Mouse (Mus musculus) stomach, postnatal 0 days (tissue): ENCODE data around the gene Mrpl52. TPM values are rescaled to one million over a fixed set of nuclear protein-coding genes. Genes with fewer than 3 reads are reported as not detected.

Source experiments
- ATAC-seq: fragments of 200-750 bp; cut with Nextera tagmentation; 2 replicates; pipeline ENCODE4 v1.8.0; 2017; ENCODE audit not compliant: low FRiP score, low TSS enrichment
- DNase-seq: peaks from one replicate; pipeline ENCODE4 v3.0.0-alpha.2; 2016; ENCODE audit warnings: low spot score
- H3K27ac ChIP-seq: fragments of 300-500 bp; sonication (generic); replicated peaks from 2 replicates; pipeline ENCODE4 v1.5.1; 2014; ENCODE audit warnings: mild to moderate bottlenecking, control low read depth
- H3K27me3 ChIP-seq: fragments of 300-500 bp; sonication (generic); 2 replicates; pipeline ENCODE4 v1.6.1; 2014; ENCODE audit warnings: low read length; ENCODE audit not compliant: control insufficient read depth, insufficient read depth
- H3K36me3 ChIP-seq: fragments of 300-500 bp; sonication (generic); 2 replicates; pipeline ENCODE4 v1.6.1; 2014; ENCODE audit warnings: low read length, mixed read lengths; ENCODE audit not compliant: control insufficient read depth, insufficient read depth
- H3K4me1 ChIP-seq: fragments of 300-500 bp; sonication (generic); replicated peaks from 2 replicates; pipeline ENCODE4 v1.6.1; 2014; ENCODE audit warnings: antibody characterized with exemption; ENCODE audit not compliant: control insufficient read depth, insufficient read depth
- H3K4me2 ChIP-seq: fragments of 300-500 bp; sonication (generic); replicated peaks from 2 replicates; pipeline ENCODE4 v1.6.1; 2014; ENCODE audit warnings: low read depth, mild to moderate bottlenecking, control low read depth, moderate library complexity
- H3K4me3 ChIP-seq: fragments of 300-500 bp; sonication (generic); 2 replicates; pipeline ENCODE4 v1.5.1; 2014; ENCODE audit warnings: low read depth, low read length, control low read depth
- H3K9ac ChIP-seq: fragments of 300-500 bp; sonication (generic); 2 replicates; pipeline ENCODE4 v1.6.1; 2014; ENCODE audit warnings: mild to moderate bottlenecking, low read length, control low read depth, mixed read lengths
- H3K9me3 ChIP-seq: fragments of 300-500 bp; sonication (generic); 2 replicates; pipeline ENCODE4 v1.6.1; 2016; ENCODE audit warnings: low read length; ENCODE audit not compliant: control insufficient read depth
- CTCF ChIP-seq: IDR thresholded peaks from 2 replicates; pipeline ENCODE4 v1.5.1; 2016; ENCODE audit warnings: antibody characterized with exemption, low read depth, mild to moderate bottlenecking, moderate library complexity
- EP300 ChIP-seq: optimal IDR thresholded peaks from 2 replicates; pipeline ENCODE3; 2016; ENCODE audit warnings: antibody characterized with exemption
- WGBS: fragments of 180-500 bp; shearing (Covaris S2); extraction: QIAGEN DNeasy Blood & Tissue Kit; methylation state at CpG from one replicate; pipeline ENCODE4 v1.1.7; 2014; 5-methylcytosine and 5-hydroxymethylcytosine counted together
- polyA plus RNA-seq: library from polyadenylated mRNA; unstranded; fragments of >200 nt; fragmentation: Nextera tagmentation; extraction: Ambion mirVana; gene quantifications from 2 replicates; pipeline ENCODE4 v1.2.1, GENCODE M21; 2015

The Mrpl52 gene
- polyA plus RNA-seq, 1 experiment from 2014 or later: 339 TPM

DNA sequence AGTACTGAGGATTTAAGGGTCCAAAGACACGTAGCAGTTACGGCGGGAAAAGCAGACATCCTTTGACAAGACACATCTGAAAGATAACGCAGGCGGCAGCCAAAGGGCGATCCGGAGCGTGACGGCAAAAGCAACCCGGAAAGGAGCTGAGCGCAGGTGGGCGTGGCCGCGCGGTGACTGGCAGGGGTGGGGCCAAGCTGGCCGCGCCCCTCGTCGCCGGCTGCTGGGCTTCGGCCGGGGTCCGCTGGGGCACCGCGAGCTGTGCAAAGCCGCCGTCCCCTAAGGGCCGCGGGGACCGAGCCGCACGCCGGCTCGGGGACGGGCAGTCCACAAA is 37.2 kb downstream of the Mrpl52 start, which contains the start of gene Lrp10:
TSS of gene Lrp10 (plus strand) at position 179 of the 334 bp plus-strand sequence.
- H3K27me3 ChIP-seq: no peaks in the 10 kb centered on the region
- H3K4me1 ChIP-seq: no peaks in the 10 kb centered on the region; the same call in 1 of the 2 replicates
- 0% methylated on average over 30 of the region's 35 CpGs for WGBS

GRCm38 (mm10) chr14:54464293-54465005 is 37.7 kb downstream of the Mrpl52 start:
- ATAC-seq (peak; percentile 83), DNase-seq (peak; percentile 84)
- H3K27me3 ChIP-seq: no peaks in the 10 kb centered on the region
- WGBS: 1% methylated on average over 40 of the region's 57 CpGs
- no peaks in the 10 kb centered on the region; the same call in 1 of the 2 replicates for H3K4me1 ChIP-seq
- no peaks in the 10 kb centered on the region for H3K9me3 ChIP-seq
- peak overlapping the region; percentile 92 for H3K9ac ChIP-seq
- H3K36me3 ChIP-seq: peaks cover 21% of the 10 kb centered on the region
- peak overlapping the region; percentile 92 for H3K4me3 ChIP-seq
- H3K27ac ChIP-seq: peak overlapping the region; percentile 95
- H3K4me2 ChIP-seq: peak overlapping the region; percentile 84
- TF ChIP-seq CTCF (peak; percentile 80), EP300 (no peak)

More for the DNA sequence above, 37.2 kb downstream of the Mrpl52 start, which contains the start of gene Lrp10:
- peaks cover 16% of the 10 kb centered on the region for H3K36me3 ChIP-seq
- peak within 1 kb of the TSS; percentile 92 for H3K4me3 ChIP-seq
- ATAC-seq (peak; percentile 85), DNase-seq (peak; percentile 92)
- peak within 1 kb of the TSS; percentile 84 for H3K4me2 ChIP-seq
- H3K9me3 ChIP-seq: no peaks in the 10 kb centered on the region
- H3K27ac ChIP-seq: peak within 1 kb of the TSS; percentile 95
- TF ChIP-seq EP300 (no peak), CTCF (no peak)
- peak within 1 kb of the TSS; percentile 92 for H3K9ac ChIP-seq

DNA sequence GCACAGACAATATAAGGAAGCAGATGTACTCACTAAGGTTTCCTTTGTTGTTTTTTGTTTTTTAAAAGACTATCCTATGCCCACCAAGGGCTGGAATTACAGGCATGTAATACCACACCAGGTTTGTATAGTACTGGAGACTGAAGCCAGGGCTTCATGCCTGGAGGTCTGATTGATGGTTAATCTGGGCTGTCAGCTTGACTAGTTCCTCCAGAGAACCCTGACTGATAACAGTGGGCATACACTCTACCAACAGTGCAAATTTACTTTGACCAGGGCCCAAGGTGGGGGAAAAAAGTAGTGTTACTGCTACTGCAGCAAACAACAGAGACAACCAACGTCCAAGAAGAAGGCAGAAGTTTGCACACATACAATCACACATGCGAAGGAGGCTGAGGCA is 44.8 kb downstream of the Mrpl52 start:
- no peak overlapping the region for H3K27ac ChIP-seq
- no peak for TF ChIP-seq CTCF
- TF ChIP-seq EP300: no peak
- H3K9ac ChIP-seq: no peak overlapping the region
- no peaks in the 10 kb centered on the region for H3K9me3 ChIP-seq
- H3K36me3 ChIP-seq: peaks cover 29% of the 10 kb centered on the region
- no peak for DNase-seq
- H3K4me2 ChIP-seq: no peak overlapping the region
- H3K27me3 ChIP-seq: no peaks in the 10 kb centered on the region
- no peak for ATAC-seq
- WGBS: 83% methylated on average over 2 of the region's 2 CpGs
- H3K4me1 ChIP-seq: 0 out of 2 replicates have a peak, but pooled peaks cover 4% of the 10 kb centered on the region
- H3K4me3 ChIP-seq: no peak overlapping the region

GRCm38 (mm10) chr14:54472671-54473070 is 46.0 kb downstream of the Mrpl52 start:
- no peak for ATAC-seq

DNA sequence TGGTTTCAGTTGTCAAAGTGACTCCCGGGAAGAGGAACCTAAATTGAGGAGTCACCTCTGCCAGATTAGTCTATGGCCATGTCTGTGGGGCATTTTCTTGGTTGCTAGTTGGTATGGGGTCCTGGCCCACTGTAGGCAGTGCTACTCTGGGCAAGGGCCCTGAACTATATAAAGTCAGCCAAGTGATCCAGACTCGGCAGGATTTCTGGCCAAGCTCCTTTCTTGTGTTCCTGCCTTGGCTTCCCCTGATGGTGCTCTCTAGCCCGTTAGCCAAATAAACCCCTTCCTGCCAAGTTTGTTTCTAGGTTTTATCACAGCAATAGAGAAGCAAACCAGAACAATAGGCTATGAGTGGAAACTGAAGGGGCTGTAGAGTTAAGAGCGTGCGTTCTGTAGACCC is 48.0 kb downstream of the Mrpl52 start:
- no peak for ATAC-seq
- DNase-seq: no peak

More at GRCm38 (mm10) chr14:54472671-54473070, 46.0 kb downstream of the Mrpl52 start:
- H3K9ac ChIP-seq: no peak overlapping the region
- 0 out of 2 replicates have a peak, but pooled peaks cover 4% of the 10 kb centered on the region for H3K4me1 ChIP-seq
- TF ChIP-seq EP300 (no peak), CTCF (no peak)
- H3K36me3 ChIP-seq: peaks cover 26% of the 10 kb centered on the region
- H3K4me3 ChIP-seq: no peak overlapping the region
- no peaks in the 10 kb centered on the region for H3K27me3 ChIP-seq
- DNase-seq: no peak
- no peak overlapping the region for H3K27ac ChIP-seq
- H3K4me2 ChIP-seq: no peak overlapping the region
- no peaks in the 10 kb centered on the region for H3K9me3 ChIP-seq
- 48% methylated on average over 5 of the region's 5 CpGs for WGBS

More for the DNA sequence above, 48.0 kb downstream of the Mrpl52 start:
- H3K9me3 ChIP-seq: no peaks in the 10 kb centered on the region
- 0 out of 2 replicates have a peak, but pooled peaks cover 4% of the 10 kb centered on the region for H3K4me1 ChIP-seq
- 77% methylated on average over 5 of the region's 5 CpGs for WGBS
- H3K27me3 ChIP-seq: peaks cover 6% of the 10 kb centered on the region; the same call in 1 of the 2 replicates
- TF ChIP-seq CTCF (no peak), EP300 (no peak)
- H3K4me2 ChIP-seq: no peak overlapping the region
- 0 out of 2 replicates have a peak, but pooled peaks cover 5% of the 10 kb centered on the region for H3K36me3 ChIP-seq
- no peak overlapping the region for H3K9ac ChIP-seq
- no peak overlapping the region for H3K4me3 ChIP-seq
- no peak overlapping the region for H3K27ac ChIP-seq
